Mouse (Mus musculus): ENCODE results near the gene Trir.

DNA sequence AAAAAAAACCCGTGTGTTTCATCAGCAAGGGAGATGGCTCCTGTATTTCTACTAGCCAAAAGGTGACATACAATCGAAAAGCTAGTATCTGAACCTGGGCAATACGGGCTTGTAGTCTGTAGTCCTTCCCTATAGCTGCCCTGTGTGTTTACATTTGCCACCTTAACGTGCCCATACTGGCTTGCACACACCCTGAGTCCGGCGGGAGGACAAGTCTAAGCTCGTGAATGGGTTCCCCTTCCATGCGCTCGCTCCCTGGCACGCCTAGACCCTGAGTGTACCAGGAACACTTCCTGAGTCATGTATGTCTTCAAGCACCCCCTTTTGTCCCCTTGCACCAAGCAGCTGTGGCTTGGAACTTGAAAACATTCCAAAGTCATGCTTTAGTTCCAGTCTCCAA lies 9.9 kb upstream of the Trir start:
- no peak for TF ChIP-seq CTCF (conservative IDR thresholded peaks at IDR 0.05; ENCODE audit: insufficient read depth, insufficient read length, low read depth, low read length)
- no peak for TF ChIP-seq POLR2A (IDR thresholded peaks at IDR 0.05; ENCODE audit: low read depth, low read length)
